Mouse (Mus musculus) bone marrow, adult 2 months (tissue): ENCODE results near the gene Camta1. TPM values are rescaled to one million over a fixed set of nuclear protein-coding genes. Genes with fewer than 3 reads are reported as not detected.

Experiments
- H3K27ac ChIP-seq: fragments of 200-500 bp; 2 replicates; pipeline ENCODE4 v1.5.1; 2012; ENCODE audit warnings: low read depth, mild to moderate bottlenecking, control low read depth, inconsistent platforms, low read length; ENCODE audit not compliant: control insufficient read depth, poor library complexity, insufficient read depth
- H3K4me1 ChIP-seq: fragments of 200-500 bp; 2 replicates; pipeline ENCODE4 v1.6.1; 2011; ENCODE audit warnings: low read length; ENCODE audit not compliant: control insufficient read depth, insufficient read depth
- H3K4me3 ChIP-seq: fragments of 200-500 bp; replicated peaks from 2 replicates; pipeline ENCODE3; 2011; ENCODE audit warnings: mild to moderate bottlenecking, low read depth, low read length, control low read depth; ENCODE audit not compliant: control insufficient read depth
- CTCF ChIP-seq: fragments of 200-500 bp; IDR thresholded peaks from 2 replicates; pipeline ENCODE4 v1.5.1; 2011; ENCODE audit warnings: low read length, control low read depth; ENCODE audit not compliant: control insufficient read depth, insufficient read depth
- POLR2A ChIP-seq: fragments of 200-500 bp; IDR thresholded peaks from 2 replicates; pipeline ENCODE4 v1.6.1; 2011; ENCODE audit warnings: low read depth, mild to moderate bottlenecking, control low read depth, low read length, borderline replicate concordance; ENCODE audit not compliant: control insufficient read depth
- WGBS: fragments of 180-500 bp; shearing (Covaris S2); methylation state at CpG from one replicate; pipeline ENCODE4 v1.1.7; 2018; 5-methylcytosine and 5-hydroxymethylcytosine counted together
- polyA plus RNA-seq: library from polyadenylated mRNA; stranded (reverse); fragments of >200 nt; gene quantifications from 2 replicates; pipeline ENCODE4 v1.2.4, GENCODE M21; 2011; ENCODE audit warnings: low replicate concordance; ENCODE audit not compliant: missing spikeins, insufficient read depth, insufficient read length

The Camta1 gene
- polyA plus RNA-seq, 1 experiment: 26.6 TPM

DNA sequence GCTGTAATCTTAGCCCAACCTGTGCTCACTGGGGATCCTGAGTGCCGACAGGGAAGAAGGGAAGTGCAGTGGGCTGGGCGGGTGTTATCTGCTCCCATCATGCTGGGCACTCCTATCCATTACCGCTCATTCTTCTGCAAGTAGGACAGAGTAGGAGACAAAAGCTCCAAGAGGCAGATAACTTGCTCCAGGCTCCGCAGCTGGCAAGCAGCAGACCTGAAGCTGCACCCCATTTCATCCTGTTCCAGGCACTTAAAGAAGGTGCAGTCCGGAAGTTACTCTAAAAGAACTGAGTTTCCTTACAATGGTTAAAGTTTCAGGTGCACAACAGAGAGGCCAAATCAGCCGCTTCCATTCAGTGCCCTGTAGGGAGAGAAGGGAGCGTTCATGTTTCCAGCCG is 750.5 kb downstream of the Camta1 start:
- no peaks in the 10 kb centered on the region for H3K4me1 ChIP-seq
- 51% methylated on average over 8 of the region's 8 CpGs for WGBS
- no peak overlapping the region for H3K4me3 ChIP-seq
- TF ChIP-seq POLR2A (no peak), CTCF (no peak)
- H3K27ac ChIP-seq: no peak overlapping the region

DNA sequence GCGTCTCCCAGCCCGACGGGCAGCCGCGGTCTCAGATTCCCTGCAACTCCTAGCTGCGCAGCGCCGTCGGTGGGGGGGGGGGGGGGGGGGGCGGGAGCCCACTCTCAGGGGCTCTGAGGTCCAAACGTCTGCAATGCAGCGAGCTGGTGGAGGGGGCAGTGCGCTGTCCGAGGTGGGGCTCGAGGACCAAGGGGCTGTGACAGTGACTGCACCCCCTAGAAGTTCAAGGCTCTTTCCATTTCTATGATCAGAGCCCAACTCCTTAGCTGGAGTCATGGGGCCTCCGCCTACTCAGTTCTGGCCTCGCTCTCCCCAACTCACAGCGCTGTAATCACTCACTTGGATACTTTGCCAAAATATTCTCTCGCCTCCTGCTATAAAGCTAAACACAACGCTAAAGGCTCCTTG is 752.8 kb downstream of the Camta1 start:
- Histone ChIP-seq H3K4me1 (no peaks in the 10 kb centered on the region), H3K4me3 (no peak overlapping the region), H3K27ac (no peak overlapping the region)
- WGBS: 9% methylated on average over 15 of the region's 20 CpGs
- TF ChIP-seq POLR2A: no peak
- no peak for TF ChIP-seq CTCF

- no peaks in the 10 kb centered on the region for H3K4me1 ChIP-seq
- WGBS: under 1% methylated on average over 101 of the region's 101 CpGs
- TF ChIP-seq CTCF (no peak), POLR2A (no peak)
- no peak overlapping the region for H3K4me3 ChIP-seq
- no peak overlapping the region for H3K27ac ChIP-seq
These were observed 753.5 kb downstream of the Camta1 start for GRCm38 (mm10) chr4:151108028-151108771.

DNA sequence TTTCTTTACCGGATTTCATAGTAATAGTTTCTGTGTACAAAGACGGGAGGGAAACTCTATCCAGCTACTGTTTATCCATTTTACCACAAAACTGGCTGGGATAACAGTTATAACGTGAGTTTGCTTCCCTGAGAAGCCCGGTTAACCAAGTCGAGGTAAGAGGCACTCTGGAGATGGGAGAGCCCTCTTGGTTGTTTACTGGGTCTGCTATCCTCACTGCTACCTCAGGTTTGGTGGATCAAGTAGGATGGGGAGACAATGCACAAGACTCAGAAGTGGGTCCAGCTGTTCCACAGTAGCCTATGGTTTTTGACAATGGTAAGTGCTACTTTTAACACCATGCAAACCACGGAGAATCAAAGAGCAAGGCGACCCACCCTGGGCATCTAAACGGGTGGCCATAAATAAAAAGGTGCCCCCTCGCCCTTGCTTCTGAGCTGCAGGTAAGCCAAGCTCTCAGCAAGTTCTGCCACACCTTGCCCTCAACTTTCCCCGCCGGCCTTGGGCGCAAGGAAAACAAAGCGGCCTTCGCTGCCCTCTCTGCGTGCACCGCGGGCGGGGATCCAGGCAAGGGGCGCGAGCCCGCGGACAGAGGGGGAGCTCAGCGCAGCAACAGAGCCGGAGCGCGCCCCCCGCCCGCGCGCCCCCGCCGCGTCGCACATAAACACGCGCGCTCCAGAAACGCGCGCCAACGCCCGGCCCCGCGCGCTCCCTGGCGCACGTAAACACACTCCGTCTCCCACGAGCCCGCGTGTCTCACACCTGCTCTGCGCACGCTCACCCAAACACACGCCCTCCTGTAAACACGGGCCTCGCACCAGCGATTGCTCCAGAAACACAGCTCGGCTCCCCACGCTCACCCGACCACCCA is 754.3 kb downstream of the Camta1 start:
- Histone ChIP-seq H3K27ac (no peak overlapping the region), H3K4me1 (no peaks in the 10 kb centered on the region), H3K4me3 (no peak overlapping the region)
- no peak for TF ChIP-seq POLR2A
- no peak for TF ChIP-seq CTCF
- WGBS: 6% methylated on average over 58 of the region's 60 CpGs

- 49% methylated on average over 10 of the region's 10 CpGs for WGBS
- TF ChIP-seq POLR2A: no peak
- H3K4me3 ChIP-seq: no peak overlapping the region
- no peaks in the 10 kb centered on the region for H3K4me1 ChIP-seq
- no peak overlapping the region for H3K27ac ChIP-seq
These were observed 755.2 kb downstream of the Camta1 start for GRCm38 (mm10) chr4:151106468-151106867.

DNA sequence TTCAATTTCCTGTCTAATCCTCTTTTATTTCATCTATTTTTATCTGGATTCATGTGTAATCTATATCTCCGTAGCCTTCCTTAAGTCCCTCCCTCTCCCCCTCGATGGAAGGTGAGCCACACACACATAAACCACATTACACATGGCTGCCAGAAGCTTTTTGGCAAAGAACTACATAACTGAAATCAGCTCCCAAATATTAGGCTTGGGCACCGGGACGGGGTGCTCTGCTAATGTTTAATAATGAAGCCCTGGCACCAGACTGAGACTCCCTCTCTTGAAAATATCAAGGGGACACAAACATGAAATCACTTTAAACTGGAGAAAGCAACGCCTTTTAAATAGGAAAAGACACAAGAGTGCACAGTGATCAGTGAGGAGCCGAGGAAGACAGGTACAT is 755.8 kb downstream of the Camta1 start:
- H3K4me1 ChIP-seq: no peaks in the 10 kb centered on the region
- WGBS: 68% methylated on average over 6 of the region's 6 CpGs
- no peak overlapping the region for H3K4me3 ChIP-seq
- TF ChIP-seq CTCF: no peak
- no peak for TF ChIP-seq POLR2A
- H3K27ac ChIP-seq: no peak overlapping the region

- H3K4me3 ChIP-seq: no peak overlapping the region
- H3K4me1 ChIP-seq: no peaks in the 10 kb centered on the region
- WGBS: 83% methylated on average over 10 of the region's 10 CpGs
- H3K27ac ChIP-seq: no peak overlapping the region
- no peak for TF ChIP-seq CTCF
- no peak for TF ChIP-seq POLR2A
These were observed 757.5 kb downstream of the Camta1 start for GRCm38 (mm10) chr4:151104147-151104546.

GRCm38 (mm10) chr4:151103646-151104045 is 758.0 kb downstream of the Camta1 start:
- H3K4me1 ChIP-seq: no peaks in the 10 kb centered on the region
- H3K4me3 ChIP-seq: no peak overlapping the region
- WGBS: 76% methylated on average over 11 of the region's 11 CpGs
- no peak overlapping the region for H3K27ac ChIP-seq
- TF ChIP-seq CTCF: no peak
- no peak for TF ChIP-seq POLR2A
